Mouse (Mus musculus) macrophage (primary cell): Measurements from ENCODE around the gene Eln. TPM values are rescaled to one million over a fixed set of nuclear protein-coding genes. Genes with fewer than 3 reads are reported as not detected.
A peak's percentile ranks its signal among the peaks of the same experiment; 100 is the strongest.

Source experiments
- H3K27ac ChIP-seq: fragments of 350-480 bp; formaldehyde crosslinking; 2 replicates; pipeline ENCODE4 v1.9.0; 2021
- H3K36me3 ChIP-seq: fragments of 350-480 bp; formaldehyde crosslinking; 2 replicates; pipeline ENCODE4 v1.9.0; 2021; ENCODE audit errors: inconsistent target
- H3K4me3 ChIP-seq: fragments of 350-480 bp; formaldehyde crosslinking; 2 replicates; pipeline ENCODE4 v1.9.0; 2021; ENCODE audit errors: inconsistent target
- H3K79me2 ChIP-seq: fragments of 350-480 bp; formaldehyde crosslinking; 2 replicates; pipeline ENCODE4 v1.9.0; 2021; ENCODE audit errors: inconsistent target
- WGBS: methylation state at CpG from one replicate; pipeline ENCODE4 v1.1.7; 2026; ENCODE audit warnings: inconsistent platforms; ENCODE audit not compliant: missing documents; 5-methylcytosine and 5-hydroxymethylcytosine counted together
- polyA plus RNA-seq: library from polyadenylated mRNA; stranded (reverse); fragments of 250-400 nt; gene quantifications from 3 replicates; pipeline ENCODE4 v1.2.4, GENCODE M21; 2018; ENCODE audit warnings: inconsistent platforms

Eln gene
- polyA plus RNA-seq, 1 experiment from 2014 or later = not detected

GRCm38 (mm10) chr5:134684398-134684797, 62.7 kb downstream of the Eln start:
- Histone ChIP-seq H3K4me3 (no peak overlapping the region), H3K27ac (no peak overlapping the region), H3K36me3 (no peaks in the 10 kb centered on the region), H3K79me2 (no peaks in the 10 kb centered on the region)
- 97% methylated on average over 2 of the region's 2 CpGs for WGBS

GRCm38 (mm10) chr5:134683813-134684212, 63.3 kb downstream of the Eln start:
- Histone ChIP-seq H3K27ac (no peak overlapping the region), H3K4me3 (no peak overlapping the region), H3K36me3 (no peaks in the 10 kb centered on the region), H3K79me2 (no peaks in the 10 kb centered on the region)
- 73% methylated on average over 2 of the region's 2 CpGs for WGBS

GRCm38 (mm10) chr5:134680238-134680637, 66.9 kb downstream of the Eln start:
- Histone ChIP-seq H3K4me3 (no peak overlapping the region), H3K27ac (no peak overlapping the region)
- WGBS = 91% methylated on average over 12 of the region's 12 CpGs

GRCm38 (mm10) chr5:134678827-134679546, 68.1 kb downstream of the Eln start:
- H3K4me3 ChIP-seq = no peak overlapping the region
- peak overlapping the region; percentile 52; the same call in 1 of the 2 replicates for H3K27ac ChIP-seq
- no peaks in the 10 kb centered on the region for H3K36me3 ChIP-seq
- H3K79me2 ChIP-seq = peaks cover 12% of the 10 kb centered on the region; the same call in 1 of the 2 replicates
- WGBS = 91% methylated on average over 8 of the region's 8 CpGs

More at GRCm38 (mm10) chr5:134680238-134680637, 66.9 kb downstream of the Eln start:
- Histone ChIP-seq H3K79me2 (peaks cover 6% of the 10 kb centered on the region; the same call in 1 of the 2 replicates), H3K36me3 (no peaks in the 10 kb centered on the region)

GRCm38 (mm10) chr5:134678031-134678430, 69.1 kb downstream of the Eln start:
- 7% methylated on average over 3 of the region's 3 CpGs for WGBS
- H3K4me3 ChIP-seq = peak overlapping the region; percentile 64
- H3K27ac ChIP-seq = peak overlapping the region; percentile 52
- peaks cover under 1% of the 10 kb centered on the region; the same call in 1 of the 2 replicates for H3K36me3 ChIP-seq
- peaks cover 12% of the 10 kb centered on the region; the same call in 1 of the 2 replicates for H3K79me2 ChIP-seq

- 37% methylated on average over 5 of the region's 5 CpGs for WGBS
- peak overlapping the region; percentile 52 for H3K27ac ChIP-seq
These were observed 69.6 kb downstream of the Eln start for GRCm38 (mm10) chr5:134677491-134677890.

GRCm38 (mm10) chr5:134675956-134676759, 71.0 kb downstream of the Eln start:
- peak overlapping the region; percentile 34 for H3K4me3 ChIP-seq
- 17% methylated on average over 14 of the region's 14 CpGs for WGBS
- peak overlapping the region; percentile 22 for H3K27ac ChIP-seq
- peaks cover 12% of the 10 kb centered on the region; the same call in 1 of the 2 replicates for H3K79me2 ChIP-seq
- H3K36me3 ChIP-seq = peaks cover 19% of the 10 kb centered on the region

More at GRCm38 (mm10) chr5:134677491-134677890, 69.6 kb downstream of the Eln start:
- Histone ChIP-seq H3K4me3 (peak overlapping the region; percentile 64), H3K36me3 (peaks cover 6% of the 10 kb centered on the region), H3K79me2 (peaks cover 12% of the 10 kb centered on the region; the same call in 1 of the 2 replicates)

GRCm38 (mm10) chr5:134674977-134675376, 72.1 kb downstream of the Eln start:
- WGBS = 84% methylated on average over 5 of the region's 5 CpGs
- Histone ChIP-seq H3K79me2 (peaks cover 12% of the 10 kb centered on the region; the same call in 1 of the 2 replicates), H3K27ac (no peak overlapping the region), H3K36me3 (peaks cover 25% of the 10 kb centered on the region), H3K4me3 (no peak overlapping the region)

- no peak overlapping the region for H3K4me3 ChIP-seq
- H3K27ac ChIP-seq = no peak overlapping the region
- 95% methylated on average over 6 of the region's 6 CpGs for WGBS
- peaks cover 40% of the 10 kb centered on the region for H3K36me3 ChIP-seq
- peaks cover 12% of the 10 kb centered on the region; the same call in 1 of the 2 replicates for H3K79me2 ChIP-seq
These were observed 74.5 kb downstream of the Eln start for GRCm38 (mm10) chr5:134672611-134673010.

GRCm38 (mm10) chr5:134672198-134672516, 75.0 kb downstream of the Eln start:
- Histone ChIP-seq H3K79me2 (peaks cover 12% of the 10 kb centered on the region; the same call in 1 of the 2 replicates), H3K27ac (no peak overlapping the region), H3K36me3 (peaks cover 44% of the 10 kb centered on the region), H3K4me3 (no peak overlapping the region)
- WGBS = 94% methylated on average over 1 of the region's 1 CpGs

- Histone ChIP-seq H3K79me2 (peaks cover 12% of the 10 kb centered on the region; the same call in 1 of the 2 replicates), H3K4me3 (no peak overlapping the region), H3K27ac (no peak overlapping the region), H3K36me3 (peaks cover 49% of the 10 kb centered on the region)
- WGBS = 95% methylated on average over 17 of the region's 17 CpGs
These were observed 75.6 kb downstream of the Eln start for GRCm38 (mm10) chr5:134671335-134672197.

- H3K36me3 ChIP-seq = peaks cover 69% of the 10 kb centered on the region
- WGBS = 97% methylated on average over 20 of the region's 20 CpGs
These were observed 78.0 kb downstream of the Eln start for GRCm38 (mm10) chr5:134669001-134669708.

GRCm38 (mm10) chr5:134668495-134668894, 78.6 kb downstream of the Eln start:
- H3K79me2 ChIP-seq = no peaks in the 10 kb centered on the region
- WGBS = 91% methylated on average over 8 of the region's 8 CpGs
- H3K27ac ChIP-seq = no peak overlapping the region
- peaks cover 76% of the 10 kb centered on the region for H3K36me3 ChIP-seq
- H3K4me3 ChIP-seq = no peak overlapping the region

More at GRCm38 (mm10) chr5:134669001-134669708, 78.0 kb downstream of the Eln start:
- Histone ChIP-seq H3K4me3 (no peak overlapping the region), H3K27ac (no peak overlapping the region), H3K79me2 (no peaks in the 10 kb centered on the region)
